8 mouse cellular contexts compared by ENCODE assay signal in genomic region chr13:73405720-73406629, GRCm38 (mm10).
DNase-seq lines count a peak whose midpoint lies in the region; ATAC-seq and TF ChIP-seq lines count a peak whose summit lies in the region.

No protein-coding gene starts in this region.

- H3K4me2 ChIP-seq in midbrain, embryonic 12.5 days (replicated peaks), result no peak overlapping the region; the same call in 1 of the 2 replicates
- H3K4me2 ChIP-seq in midbrain, embryonic 13.5 days (replicated peaks), result no peak overlapping the region
- H3K4me2 ChIP-seq in intestine, embryonic 16.5 days (ENCODE audit: low read depth, low read length), result no peak overlapping the region

- H3K9ac ChIP-seq in midbrain, embryonic 12.5 days (replicated peaks), result no peak overlapping the region
- H3K9ac ChIP-seq in midbrain, embryonic 13.5 days (replicated peaks), result no peak overlapping the region
- H3K9ac ChIP-seq in intestine, embryonic 16.5 days (ENCODE audit: low read depth, low read length), result no peak overlapping the region

- peaks cover 22% of the 10 kb centered on the region for H3K27me3 ChIP-seq in midbrain, embryonic 12.5 days
- peaks cover 3% of the 10 kb centered on the region; the same call in 1 of the 2 replicates for H3K27me3 ChIP-seq in midbrain, embryonic 13.5 days
- H3K27me3 ChIP-seq in intestine, embryonic 16.5 days (replicated peaks; ENCODE audit: control insufficient read depth, insufficient read depth, low read length), result peaks cover 8% of the 10 kb centered on the region; the same call in 1 of the 2 replicates

- WGBS in midbrain, embryonic 12.5 days, result 18% methylated on average over 20 of the region's 20 CpGs
- 18% methylated on average over 20 of the region's 20 CpGs for WGBS in midbrain, embryonic 13.5 days
- 14% methylated on average over 20 of the region's 20 CpGs for WGBS in intestine, embryonic 16.5 days
- WGBS in lung, adult 2 months, result 16% methylated on average over 20 of the region's 20 CpGs

- ATAC-seq in midbrain, embryonic 12.5 days (ENCODE audit: low FRiP score, low read depth), result 0 out of 2 replicates have a peak, but pooled peaks have one; percentile 52
- ATAC-seq in midbrain, embryonic 13.5 days, result no peak
- ATAC-seq in intestine, embryonic 16.5 days, result 0 out of 2 replicates have a peak, but pooled peaks have one; percentile 36

- no peak overlapping the region for H3K4me3 ChIP-seq in midbrain, embryonic 12.5 days
- H3K4me3 ChIP-seq in midbrain, embryonic 13.5 days (replicated peaks), result no peak overlapping the region
- H3K4me3 ChIP-seq in intestine, embryonic 16.5 days (ENCODE audit: low read length), result no peak overlapping the region
- no peak overlapping the region for H3K4me3 ChIP-seq in lung, adult 2 months (replicated peaks; ENCODE audit: extremely low read depth, low read depth, low read length)

- no peak for TF ChIP-seq POLR2A in lung, adult 2 months (IDR thresholded peaks at IDR 0.05; ENCODE audit: borderline replicate concordance, extremely low read depth, low read depth, low read length)

- H3K27ac ChIP-seq in midbrain, embryonic 12.5 days (replicated peaks), result no peak overlapping the region
- H3K27ac ChIP-seq in midbrain, embryonic 13.5 days, result no peak overlapping the region
- no peak overlapping the region for H3K27ac ChIP-seq in intestine, embryonic 16.5 days (ENCODE audit: low read length)

- H3K9me3 ChIP-seq in midbrain, embryonic 12.5 days, result no peaks in the 10 kb centered on the region
- H3K9me3 ChIP-seq in midbrain, embryonic 13.5 days, result no peaks in the 10 kb centered on the region
- H3K9me3 ChIP-seq in intestine, embryonic 16.5 days (ENCODE audit: control insufficient read depth, low read length), result no peaks in the 10 kb centered on the region

- H3K4me1 ChIP-seq in midbrain, embryonic 12.5 days, result no peaks in the 10 kb centered on the region
- no peaks in the 10 kb centered on the region for H3K4me1 ChIP-seq in midbrain, embryonic 13.5 days (replicated peaks)
- no peaks in the 10 kb centered on the region for H3K4me1 ChIP-seq in intestine, embryonic 16.5 days (ENCODE audit: control insufficient read depth, insufficient read depth, low read length)
- H3K4me1 ChIP-seq in lung, adult 2 months (ENCODE audit: control insufficient read depth, insufficient read depth, low read length), result no peaks in the 10 kb centered on the region

- peak; percentile 40; the same call in 1 of the 2 replicates for TF ChIP-seq CTCF in lung, adult 2 months (IDR thresholded peaks at IDR 0.05; ENCODE audit: insufficient read depth, low read length)

- peak; percentile 55 to 59 for DNase-seq in adrenal gland, postnatal 36 days
- peak; percentile 43 to 60 for DNase-seq in gastrocnemius, adult 8-10 months (ENCODE audit: low spot score in 2 of 2)
- DNase-seq in lung, adult 2 months, result peak; percentile 22
- peak; percentile 84 for DNase-seq in testis, postnatal 10 days (ENCODE audit: low spot score)
- DNase-seq in MN1 (ENCODE audit: low spot score), result no peak

- no peaks in the 10 kb centered on the region for H3K36me3 ChIP-seq in midbrain, embryonic 12.5 days
- H3K36me3 ChIP-seq in midbrain, embryonic 13.5 days, result no peaks in the 10 kb centered on the region
- H3K36me3 ChIP-seq in intestine, embryonic 16.5 days (ENCODE audit: control insufficient read depth, insufficient read depth, low read length), result no peaks in the 10 kb centered on the region
